Mouse (Mus musculus) intestine, embryonic 15.5 days (tissue): Measurements from ENCODE around the gene Stap2. TPM values are rescaled to one million over a fixed set of nuclear protein-coding genes. Genes with fewer than 3 reads are reported as not detected.

Experiments
- ATAC-seq: fragments of 200-750 bp; cut with Nextera tagmentation; 2 replicates; pipeline ENCODE4 v1.8.0; 2017; ENCODE audit warnings: moderate TSS enrichment, moderate library complexity
- H3K27ac ChIP-seq: fragments of 300-500 bp; sonication (generic); 2 replicates; pipeline ENCODE4 v1.5.1; 2015; ENCODE audit warnings: mild to moderate bottlenecking, inconsistent platforms
- H3K27me3 ChIP-seq: fragments of 300-500 bp; sonication (generic); replicated peaks from 2 replicates; pipeline ENCODE4 v1.6.1; 2015; ENCODE audit warnings: inconsistent platforms
- H3K36me3 ChIP-seq: fragments of 300-500 bp; sonication (generic); 2 replicates; pipeline ENCODE4 v1.6.1; 2015; ENCODE audit warnings: inconsistent platforms
- H3K4me1 ChIP-seq: fragments of 300-500 bp; sonication (generic); replicated peaks from 2 replicates; pipeline ENCODE4 v1.6.1; 2015; ENCODE audit warnings: inconsistent platforms
- H3K4me2 ChIP-seq: fragments of 300-500 bp; sonication (generic); replicated peaks from 2 replicates; pipeline ENCODE4 v1.6.1; 2015; ENCODE audit warnings: mild to moderate bottlenecking, inconsistent platforms
- H3K4me3 ChIP-seq: fragments of 300-500 bp; sonication (generic); replicated peaks from 2 replicates; pipeline ENCODE4 v1.5.1; 2015; ENCODE audit warnings: inconsistent platforms
- H3K9ac ChIP-seq: fragments of 300-500 bp; sonication (generic); 2 replicates; pipeline ENCODE4 v1.6.1; 2015; ENCODE audit warnings: inconsistent platforms
- H3K9me3 ChIP-seq: fragments of 300-500 bp; sonication (generic); 2 replicates; pipeline ENCODE4 v1.6.1; 2016; ENCODE audit warnings: inconsistent platforms
- WGBS: fragments of 180-500 bp; shearing (Covaris S2); methylation state at CpG from one replicate; pipeline ENCODE4 v1.1.7; 2015; 5-methylcytosine and 5-hydroxymethylcytosine counted together
- polyA plus RNA-seq: library from polyadenylated mRNA; unstranded; fragments of >200 nt; fragmentation: Nextera tagmentation; extraction: Ambion mirVana; gene quantifications from 2 replicates; pipeline ENCODE4 v1.2.1, GENCODE M21; 2015

Gene Stap2
- polyA plus RNA-seq, 1 experiment from 2014 or later = 40.3 TPM

DNA sequence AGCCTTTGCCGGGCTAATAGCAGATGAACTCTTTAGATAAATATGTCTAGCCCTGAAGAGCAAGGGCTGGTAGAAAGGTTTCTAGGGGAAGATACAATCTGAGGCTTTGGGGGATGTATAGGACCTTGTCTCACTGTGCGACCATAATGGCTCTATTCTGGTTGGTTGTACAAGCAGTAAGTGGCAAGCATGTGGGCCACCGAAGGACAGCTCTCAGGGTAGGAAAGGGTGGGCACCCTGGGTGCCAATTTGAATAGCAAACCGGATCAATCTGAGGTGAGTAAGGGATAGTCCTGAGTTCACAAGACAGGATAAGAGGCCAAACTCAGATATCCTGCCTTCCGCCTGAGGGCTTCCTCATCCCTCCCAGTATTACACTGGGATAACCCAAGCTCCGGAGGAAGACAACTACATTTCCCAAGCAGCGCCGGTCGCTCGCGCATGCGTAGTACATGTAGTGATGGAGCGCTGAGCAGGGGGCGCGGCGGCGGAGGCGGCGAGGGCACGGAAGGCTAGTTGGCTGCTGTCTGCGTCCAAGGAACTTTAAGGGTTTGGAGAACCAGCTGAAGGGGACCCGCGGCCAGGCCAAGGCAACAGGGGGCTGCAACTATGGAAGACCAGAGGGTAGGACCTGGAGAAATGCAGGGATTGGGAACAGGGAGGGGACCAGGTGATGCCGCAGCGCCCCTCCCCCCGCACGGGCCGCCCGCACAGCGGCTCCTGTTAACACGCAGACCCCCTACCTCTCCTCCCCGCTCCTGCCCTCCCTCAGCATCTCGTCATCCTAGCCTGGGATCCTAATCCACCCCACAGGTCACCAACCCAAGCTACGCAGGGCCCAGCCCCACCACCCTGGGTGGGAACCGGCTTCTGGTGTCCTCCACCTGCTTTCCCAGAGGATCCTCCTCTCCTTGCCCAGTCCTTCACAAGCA, 19.1 kb downstream of the Stap2 start, which contains the start of gene Fsd1:
TSS of gene Fsd1 (plus strand) at position 480 of the 932 bp plus-strand sequence.
- Histone ChIP-seq H3K36me3 (no peaks in the 10 kb centered on the region), H3K4me1 (peaks cover 9% of the 10 kb centered on the region; the same call in 1 of the 2 replicates), H3K27me3 (no peaks in the 10 kb centered on the region), H3K4me3 (peak within 1 kb of the TSS; percentile 45), H3K4me2 (peak within 1 kb of the TSS; percentile 73), H3K9me3 (no peaks in the 10 kb centered on the region), H3K9ac (peak within 1 kb of the TSS; percentile 33; the same call in 1 of the 2 replicates), H3K27ac (no peak within 1 kb of the TSS)
- peak; percentile 24; the same call in 1 of the 2 replicates for ATAC-seq
- WGBS = 9% methylated on average over 32 of the region's 35 CpGs

DNA sequence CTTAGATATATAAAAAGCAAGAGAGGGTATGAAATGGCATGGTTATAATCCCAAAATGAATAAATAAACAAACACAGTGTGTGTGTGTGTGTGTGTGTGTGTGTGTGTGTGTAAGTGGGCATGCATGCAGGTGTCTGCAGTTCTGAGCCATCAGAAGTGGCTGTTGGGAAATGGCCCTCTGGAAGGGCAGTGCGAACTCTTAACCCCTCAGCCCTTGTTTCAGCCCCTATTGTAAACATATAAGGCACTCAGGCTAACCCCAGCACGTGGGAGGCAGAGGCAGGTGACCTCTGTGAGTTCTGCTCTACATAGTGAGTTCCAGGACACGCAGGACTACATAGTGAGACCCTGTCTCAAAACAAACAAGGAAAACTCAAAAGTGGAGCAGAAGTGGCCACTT, 28.1 kb downstream of the Stap2 start:
- Histone ChIP-seq H3K27me3 (no peaks in the 10 kb centered on the region), H3K4me2 (no peak overlapping the region), H3K9ac (no peak overlapping the region), H3K27ac (no peak overlapping the region), H3K4me1 (peaks cover 12% of the 10 kb centered on the region; the same call in 1 of the 2 replicates), H3K9me3 (no peaks in the 10 kb centered on the region), H3K36me3 (no peaks in the 10 kb centered on the region), H3K4me3 (no peak overlapping the region)
- 24% methylated on average over 3 of the region's 3 CpGs for WGBS
- no peak for ATAC-seq

DNA sequence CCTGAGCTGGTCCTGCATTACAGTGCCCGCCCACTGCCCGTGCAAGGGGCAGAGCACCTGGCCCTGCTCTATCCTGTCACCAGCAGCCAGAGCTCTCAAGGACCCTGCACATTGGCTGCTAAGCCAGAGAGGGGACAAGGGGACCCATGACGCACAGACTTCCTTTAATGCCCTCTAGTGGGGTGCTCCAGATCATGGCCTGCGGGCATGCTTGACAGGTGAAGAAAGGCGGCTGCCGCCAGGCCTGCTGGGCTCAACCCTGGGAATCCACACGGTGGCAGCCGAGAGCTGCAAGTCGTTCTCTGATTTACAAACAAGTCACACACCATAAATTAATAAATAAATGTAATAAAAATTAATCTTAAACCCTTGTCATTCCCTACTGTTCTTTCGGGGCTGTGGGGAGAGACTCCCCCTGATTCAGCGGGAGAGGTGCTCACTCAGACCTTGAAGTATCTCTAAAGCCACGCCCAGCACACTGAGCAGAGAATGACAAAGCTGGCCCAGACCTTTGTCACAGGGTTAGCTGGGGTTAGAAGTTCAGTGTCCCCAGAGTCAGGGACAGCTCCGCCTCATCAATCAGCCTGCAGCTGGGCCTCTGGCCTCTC, 29.0 kb downstream of the Stap2 start:
- H3K4me2 ChIP-seq = peak overlapping the region; percentile 33; the same call in 1 of the 2 replicates
- H3K9me3 ChIP-seq = no peaks in the 10 kb centered on the region
- no peak overlapping the region for H3K27ac ChIP-seq
- H3K36me3 ChIP-seq = no peaks in the 10 kb centered on the region
- H3K27me3 ChIP-seq = peaks cover 4% of the 10 kb centered on the region; the same call in 1 of the 2 replicates
- peaks cover 13% of the 10 kb centered on the region for H3K4me1 ChIP-seq
- H3K4me3 ChIP-seq = no peak overlapping the region
- WGBS = 13% methylated on average over 13 of the region's 13 CpGs
- no peak overlapping the region for H3K9ac ChIP-seq
- ATAC-seq = peak; percentile 90

DNA sequence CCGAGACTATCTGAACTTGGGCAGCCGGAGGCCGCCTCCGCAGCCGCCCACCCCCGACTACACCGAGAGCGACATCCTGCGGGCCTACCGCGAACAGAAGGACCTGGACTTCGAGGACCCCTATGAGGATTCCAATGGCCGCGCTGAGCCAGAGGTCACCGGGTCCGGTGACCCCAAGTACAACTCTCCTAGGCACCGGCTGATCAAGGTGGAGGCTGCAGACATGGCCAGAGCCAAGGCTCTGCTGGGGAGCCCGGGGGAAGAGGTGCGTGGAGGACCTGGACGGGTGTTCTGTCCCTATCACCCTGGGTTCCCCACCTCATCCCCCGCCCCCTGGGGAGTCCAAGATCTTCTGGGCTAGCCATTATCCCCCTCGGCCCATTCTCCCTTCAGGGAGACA, 33.9 kb downstream of the Stap2 start:
- H3K4me3 ChIP-seq = peak overlapping the region; percentile 45; the same call in 1 of the 2 replicates
- peaks cover 18% of the 10 kb centered on the region; the same call in 1 of the 2 replicates for H3K27me3 ChIP-seq
- no peak overlapping the region for H3K9ac ChIP-seq
- 40% methylated on average over 22 of the region's 22 CpGs for WGBS
- H3K27ac ChIP-seq = no peak overlapping the region
- H3K9me3 ChIP-seq = no peaks in the 10 kb centered on the region
- peak overlapping the region; percentile 86; the same call in 1 of the 2 replicates for H3K4me2 ChIP-seq
- no peak for ATAC-seq
- H3K36me3 ChIP-seq = peaks cover 9% of the 10 kb centered on the region
- H3K4me1 ChIP-seq = peaks cover 15% of the 10 kb centered on the region

DNA sequence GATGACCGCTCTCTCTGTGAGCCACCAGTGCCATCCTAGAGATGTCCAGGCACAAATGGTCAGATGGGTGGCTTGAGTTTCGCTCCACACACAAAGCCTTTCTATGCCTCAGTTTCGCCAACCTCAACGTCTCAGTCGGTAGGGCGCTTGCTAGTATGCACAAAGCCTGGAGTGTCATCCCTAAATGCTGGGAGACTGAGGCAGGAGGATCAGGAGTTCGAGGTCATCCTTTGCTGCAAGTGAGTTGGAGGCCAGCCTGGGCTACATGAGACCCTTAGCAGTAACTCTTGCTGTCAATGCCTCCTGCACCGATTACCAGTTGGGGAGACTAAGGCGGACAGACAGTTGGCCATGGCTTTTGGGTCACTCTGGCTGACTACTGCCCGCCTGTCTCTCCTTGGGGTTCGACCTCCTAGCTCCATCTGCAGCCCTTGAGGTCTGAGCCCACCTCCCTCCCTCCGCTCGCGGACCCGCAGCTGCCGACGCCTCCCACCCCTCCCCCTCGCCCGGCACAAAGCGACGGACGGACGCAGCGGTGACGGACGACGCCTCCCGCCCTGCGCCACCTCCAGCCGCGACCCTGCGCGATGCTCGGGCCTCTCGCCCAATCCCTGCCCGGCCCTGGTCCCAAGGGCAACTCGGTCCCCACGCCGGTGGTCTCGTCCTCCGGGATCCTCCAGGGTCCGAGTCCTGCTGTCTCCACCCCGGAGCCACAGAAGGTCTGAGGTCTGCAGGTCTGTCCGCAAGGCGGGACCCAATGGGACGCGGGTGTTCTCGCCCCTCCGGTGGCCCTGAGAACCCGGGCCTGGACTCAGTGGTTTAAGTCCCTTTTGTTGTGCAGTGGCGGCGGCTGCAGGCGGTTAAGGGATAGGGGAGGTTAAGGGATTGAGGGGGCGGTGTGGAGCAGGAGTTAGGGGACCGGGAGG, 35.2 kb downstream of the Stap2 start, which contains the start of gene Shd:
TSS of gene Shd (plus strand) at position 502 of the 926 bp plus-strand sequence.
- ATAC-seq = peak; percentile 53
- peaks cover 9% of the 10 kb centered on the region for H3K4me1 ChIP-seq
- 9% methylated on average over 54 of the region's 55 CpGs for WGBS
- peaks cover 12% of the 10 kb centered on the region for H3K36me3 ChIP-seq
- no peak within 1 kb of the TSS for H3K27ac ChIP-seq
- no peaks in the 10 kb centered on the region for H3K9me3 ChIP-seq
- H3K27me3 ChIP-seq = peaks cover 18% of the 10 kb centered on the region; the same call in 1 of the 2 replicates
- peak within 1 kb of the TSS; percentile 47 for H3K9ac ChIP-seq
- H3K4me2 ChIP-seq = peak within 1 kb of the TSS; percentile 86
- H3K4me3 ChIP-seq = peak within 1 kb of the TSS; percentile 45

DNA sequence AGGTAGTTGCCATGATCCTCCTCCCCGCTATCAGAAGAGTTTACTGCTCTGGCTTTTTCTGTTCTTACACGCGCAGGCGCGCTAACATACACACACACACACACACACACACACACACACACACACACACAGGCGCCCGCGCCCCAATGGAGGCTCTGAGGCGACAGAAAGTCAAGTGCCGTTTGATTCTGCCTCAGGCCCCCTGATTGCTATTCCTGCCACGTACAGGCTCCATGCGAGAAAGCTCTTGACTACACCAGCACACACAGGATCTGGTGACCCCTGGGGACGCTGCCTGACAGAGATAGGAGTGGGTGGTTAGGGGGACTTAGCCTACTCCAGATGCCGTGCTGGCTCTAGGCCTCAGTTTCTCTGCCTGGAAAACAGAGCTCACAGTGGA, 35.8 kb downstream of the Stap2 start:
- H3K4me3 ChIP-seq = no peak overlapping the region
- no peak overlapping the region for H3K9ac ChIP-seq
- no peak overlapping the region for H3K27ac ChIP-seq
- peaks cover 19% of the 10 kb centered on the region for H3K36me3 ChIP-seq
- H3K27me3 ChIP-seq = peaks cover 18% of the 10 kb centered on the region; the same call in 1 of the 2 replicates
- H3K4me2 ChIP-seq = peak overlapping the region; percentile 86; the same call in 1 of the 2 replicates
- ATAC-seq = no peak
- 45% methylated on average over 14 of the region's 14 CpGs for WGBS
- no peaks in the 10 kb centered on the region for H3K9me3 ChIP-seq
- H3K4me1 ChIP-seq = peaks cover 9% of the 10 kb centered on the region

DNA sequence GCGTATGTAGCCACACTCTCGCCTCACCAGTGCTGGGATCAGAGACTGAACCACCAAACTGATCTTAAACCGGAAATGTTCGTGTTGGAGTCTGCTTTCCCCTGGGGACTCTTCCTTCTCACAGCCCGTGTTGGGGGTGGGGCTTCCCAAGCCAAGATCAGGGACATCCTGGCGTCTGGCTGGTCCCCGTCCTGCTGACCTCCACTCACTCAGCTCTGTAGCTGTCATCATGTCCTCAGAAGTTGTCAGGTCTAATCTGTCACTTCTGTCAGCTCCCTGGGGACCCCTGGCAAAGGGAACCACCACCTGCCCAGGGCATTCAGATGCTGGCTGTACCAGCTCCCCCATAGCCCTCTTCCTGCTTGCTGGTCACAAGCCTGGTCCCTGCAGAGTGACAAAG, 37.2 kb downstream of the Stap2 start:
- Histone ChIP-seq H3K4me2 (no peak overlapping the region), H3K9me3 (no peaks in the 10 kb centered on the region), H3K36me3 (peaks cover 22% of the 10 kb centered on the region), H3K4me3 (no peak overlapping the region), H3K27me3 (peaks cover 18% of the 10 kb centered on the region; the same call in 1 of the 2 replicates), H3K9ac (no peak overlapping the region), H3K4me1 (peaks cover 11% of the 10 kb centered on the region), H3K27ac (no peak overlapping the region)
- 65% methylated on average over 7 of the region's 7 CpGs for WGBS
- no peak for ATAC-seq

DNA sequence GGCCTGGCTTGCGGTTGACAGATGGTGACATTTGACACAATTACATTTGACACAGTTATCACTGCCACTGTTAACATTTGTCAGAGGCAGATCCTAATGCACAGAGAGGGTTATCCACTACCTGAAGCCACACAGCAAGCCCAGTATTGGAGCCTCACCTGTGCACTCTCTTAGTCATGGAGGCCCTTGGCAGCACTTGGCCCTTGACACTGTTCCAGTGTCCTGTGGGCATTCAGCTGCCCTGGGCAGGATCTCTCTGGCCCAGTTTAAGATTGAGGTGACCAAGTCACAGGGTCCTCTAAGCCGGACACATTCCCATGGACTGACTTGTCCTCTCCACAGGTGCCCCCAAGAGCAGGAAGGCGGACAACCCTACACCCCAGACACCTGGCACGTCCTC, 38.2 kb downstream of the Stap2 start:
- Histone ChIP-seq H3K4me2 (no peak overlapping the region), H3K4me1 (peaks cover 14% of the 10 kb centered on the region), H3K9me3 (no peaks in the 10 kb centered on the region), H3K36me3 (peaks cover 24% of the 10 kb centered on the region), H3K9ac (no peak overlapping the region), H3K4me3 (no peak overlapping the region), H3K27me3 (peaks cover 18% of the 10 kb centered on the region; the same call in 1 of the 2 replicates), H3K27ac (no peak overlapping the region)
- no peak for ATAC-seq
- WGBS = 96% methylated on average over 4 of the region's 4 CpGs

DNA sequence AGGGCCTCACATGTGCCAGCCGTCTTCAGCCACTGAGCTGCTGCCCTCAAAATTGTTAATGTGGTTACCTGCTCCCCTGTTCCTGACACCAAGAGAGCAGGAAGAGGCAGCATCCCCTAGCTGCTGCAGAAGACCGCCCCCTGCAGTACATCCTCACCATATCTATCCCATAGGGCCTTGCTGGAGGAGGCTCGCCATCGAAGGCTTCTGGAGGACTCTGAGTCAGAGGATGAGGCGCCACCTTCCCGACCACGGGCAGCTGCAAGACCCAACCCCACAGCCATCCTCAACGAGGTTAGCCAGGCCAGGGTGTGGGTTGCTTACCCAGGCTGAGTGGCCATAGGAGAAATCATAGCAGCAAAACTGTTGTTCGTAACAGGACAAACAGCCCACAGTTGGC, 40.4 kb downstream of the Stap2 start:
- H3K9me3 ChIP-seq = no peaks in the 10 kb centered on the region
- 0 out of 2 replicates have a peak, but pooled peaks cover 4% of the 10 kb centered on the region for H3K27me3 ChIP-seq
- H3K36me3 ChIP-seq = peaks cover 36% of the 10 kb centered on the region
- no peak overlapping the region for H3K9ac ChIP-seq
- no peak overlapping the region for H3K4me3 ChIP-seq
- ATAC-seq = no peak
- H3K4me1 ChIP-seq = peaks cover 6% of the 10 kb centered on the region; the same call in 1 of the 2 replicates
- no peak overlapping the region for H3K4me2 ChIP-seq
- no peak overlapping the region for H3K27ac ChIP-seq
- 82% methylated on average over 9 of the region's 9 CpGs for WGBS

DNA sequence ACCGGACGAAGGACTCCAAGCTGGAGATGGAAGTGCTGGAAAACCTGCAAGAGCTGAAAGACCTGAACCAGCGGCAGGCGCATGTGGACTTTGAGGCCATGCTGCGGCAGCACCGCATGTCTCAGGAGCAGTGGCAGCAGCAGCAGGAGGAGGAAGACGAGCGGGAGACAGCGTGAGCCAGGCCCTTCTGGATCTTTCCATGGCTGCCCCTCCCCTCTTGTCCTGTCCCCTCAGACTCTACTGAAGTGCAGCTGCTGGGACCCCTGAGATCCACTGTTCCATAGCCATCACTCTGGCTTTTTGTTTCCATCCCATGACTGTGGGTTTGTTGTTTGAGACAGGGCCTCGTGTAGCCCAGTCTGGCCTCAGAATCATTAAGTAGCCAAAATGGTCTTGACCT, 40.9 kb downstream of the Stap2 start:
- H3K4me2 ChIP-seq = no peak overlapping the region
- no peak overlapping the region for H3K27ac ChIP-seq
- no peak overlapping the region for H3K9ac ChIP-seq
- no peaks in the 10 kb centered on the region for H3K9me3 ChIP-seq
- H3K4me3 ChIP-seq = no peak overlapping the region
- H3K4me1 ChIP-seq = peaks cover 9% of the 10 kb centered on the region; the same call in 1 of the 2 replicates
- no peak for ATAC-seq
- peaks cover 36% of the 10 kb centered on the region for H3K36me3 ChIP-seq
- H3K27me3 ChIP-seq = no peaks in the 10 kb centered on the region
- 95% methylated on average over 10 of the region's 10 CpGs for WGBS

DNA sequence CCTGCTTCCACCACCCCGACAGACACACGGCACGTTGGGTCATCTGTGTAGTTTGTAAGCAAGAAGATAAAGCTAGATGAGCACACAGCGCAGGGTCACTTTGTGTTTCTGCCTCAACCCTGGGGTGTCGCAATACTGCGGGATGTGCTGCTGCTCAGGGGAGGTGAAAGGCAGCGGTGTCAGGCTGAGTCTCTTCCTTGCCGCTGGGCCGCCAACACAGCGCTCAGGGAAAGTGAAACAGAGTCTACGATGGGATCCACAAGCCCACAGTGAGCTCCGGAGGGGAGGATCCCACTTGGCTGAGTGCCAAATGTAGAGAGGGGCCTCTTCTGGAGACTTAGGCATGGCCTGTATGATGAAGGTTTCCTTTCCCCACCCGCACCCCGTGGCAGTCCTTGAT, 42.2 kb downstream of the Stap2 start:
- Histone ChIP-seq H3K4me2 (no peak overlapping the region), H3K27ac (0 out of 2 replicates have a peak overlapping the region, but pooled peaks have one; percentile 13), H3K4me3 (no peak overlapping the region), H3K4me1 (peaks cover 14% of the 10 kb centered on the region), H3K27me3 (no peaks in the 10 kb centered on the region), H3K9me3 (no peaks in the 10 kb centered on the region), H3K36me3 (peaks cover 36% of the 10 kb centered on the region), H3K9ac (no peak overlapping the region)
- 64% methylated on average over 14 of the region's 14 CpGs for WGBS
- no peak for ATAC-seq
